Mouse (Mus musculus) heart, embryonic 12.5 days (tissue): ENCODE measurements at regions not wholly inside any gene's neighbourhood (a gene's known extent, or its start where the extent isn't known, plus 50 kb on each side); places are given as distances from the start of the nearest gene placed in this dataset.

Source experiments
- ATAC-seq: fragments of 200-750 bp; cut with Nextera tagmentation; 2 replicates; pipeline ENCODE4 v1.8.0; 2017; ENCODE audit warnings: moderate TSS enrichment, moderate library complexity; ENCODE audit not compliant: insufficient number of reproducible peaks, low FRiP score
- H3K27ac ChIP-seq: fragments of 300-500 bp; sonication (generic); 2 replicates; pipeline ENCODE4 v1.5.1; 2016; ENCODE audit warnings: mild to moderate bottlenecking, moderate library complexity; ENCODE audit not compliant: poor library complexity, severe bottlenecking
- H3K27me3 ChIP-seq: fragments of 300-500 bp; sonication (generic); replicated peaks from 2 replicates; pipeline ENCODE4 v1.6.1; 2016; ENCODE audit warnings: mild to moderate bottlenecking, moderate library complexity
- H3K36me3 ChIP-seq: fragments of 300-500 bp; sonication (generic); 2 replicates; pipeline ENCODE4 v1.6.1; 2016; ENCODE audit warnings: mild to moderate bottlenecking, moderate library complexity
- H3K4me1 ChIP-seq: fragments of 300-500 bp; sonication (generic); replicated peaks from 2 replicates; pipeline ENCODE4 v1.6.1; 2016; ENCODE audit warnings: mild to moderate bottlenecking
- H3K4me2 ChIP-seq: fragments of 300-500 bp; sonication (generic); 2 replicates; pipeline ENCODE4 v1.6.1; 2016; ENCODE audit warnings: mild to moderate bottlenecking, moderate library complexity
- H3K4me3 ChIP-seq: fragments of 300-500 bp; sonication (generic); 2 replicates; pipeline ENCODE4 v1.5.1; 2016; ENCODE audit warnings: mild to moderate bottlenecking
- H3K9ac ChIP-seq: fragments of 300-500 bp; sonication (generic); 2 replicates; pipeline ENCODE4 v1.6.1; 2016; ENCODE audit warnings: mild to moderate bottlenecking, moderate library complexity
- H3K9me3 ChIP-seq: fragments of 300-500 bp; sonication (generic); replicated peaks from 2 replicates; pipeline ENCODE4 v1.6.1; 2016; ENCODE audit warnings: mild to moderate bottlenecking, moderate library complexity
- WGBS: fragments of 180-500 bp; shearing (Covaris S2); methylation state at CpG from one replicate; pipeline ENCODE4 v1.1.7; 2016; 5-methylcytosine and 5-hydroxymethylcytosine counted together

DNA sequence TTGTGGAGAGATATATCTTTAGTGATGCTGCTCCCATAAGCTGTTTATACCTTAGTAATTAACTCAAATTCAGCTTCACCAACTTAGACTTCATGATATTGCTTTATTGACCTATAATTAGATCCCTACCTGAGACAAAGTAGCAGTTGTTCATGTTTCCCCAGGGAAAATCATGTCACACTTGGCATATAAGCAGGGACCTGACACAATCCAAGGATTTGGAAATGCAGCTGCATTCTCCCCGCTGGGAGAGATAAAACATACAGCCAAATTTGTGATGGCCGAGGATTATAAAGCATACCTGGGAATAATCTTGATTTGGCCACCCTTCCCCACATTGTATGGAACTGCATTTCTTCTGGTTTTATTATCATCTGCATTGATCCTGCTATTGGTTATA, 55.6 kb upstream of the Tmc1 start:
- WGBS = 64% methylated on average over 2 of the region's 2 CpGs
- no peaks in the 10 kb centered on the region for H3K36me3 ChIP-seq
- no peaks in the 10 kb centered on the region for H3K9me3 ChIP-seq
- no peak overlapping the region for H3K27ac ChIP-seq
- no peak overlapping the region for H3K9ac ChIP-seq
- H3K4me1 ChIP-seq = no peaks in the 10 kb centered on the region
- no peak for ATAC-seq
- H3K4me2 ChIP-seq = no peak overlapping the region
- H3K4me3 ChIP-seq = no peak overlapping the region
- no peaks in the 10 kb centered on the region for H3K27me3 ChIP-seq

DNA sequence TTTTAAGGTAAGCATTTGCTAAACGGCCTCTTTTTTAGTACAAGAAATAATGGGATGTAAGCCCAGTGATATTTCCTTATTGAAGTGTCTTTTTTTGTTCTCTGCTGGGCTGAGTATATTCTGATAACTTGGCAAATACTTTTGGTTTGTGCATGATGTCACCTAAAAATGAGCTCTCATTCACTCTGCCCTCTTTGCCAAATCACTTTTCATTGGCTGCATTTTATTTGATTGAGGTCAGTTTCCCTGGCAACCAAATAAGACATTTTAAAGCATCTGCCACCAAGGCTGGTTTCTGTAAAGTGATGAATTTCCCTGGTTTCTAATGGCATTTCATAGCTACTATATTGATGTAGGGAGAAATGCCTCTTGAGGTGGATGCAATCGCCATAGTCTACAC, 50.4 kb upstream of the Tmc1 start:
- no peak overlapping the region for H3K9ac ChIP-seq
- H3K27me3 ChIP-seq = no peaks in the 10 kb centered on the region
- H3K36me3 ChIP-seq = no peaks in the 10 kb centered on the region
- H3K27ac ChIP-seq = no peak overlapping the region
- no peaks in the 10 kb centered on the region for H3K4me1 ChIP-seq
- WGBS = 77% methylated on average over 2 of the region's 2 CpGs
- ATAC-seq = no peak
- H3K9me3 ChIP-seq = no peaks in the 10 kb centered on the region
- H3K4me3 ChIP-seq = no peak overlapping the region
- no peak overlapping the region for H3K4me2 ChIP-seq
